Mouse (Mus musculus): ENCODE data around the gene 4930402H24Rik.

- TF ChIP-seq POLR2A (IDR thresholded peaks at IDR 0.05; ENCODE audit: borderline replicate concordance, extremely low read depth, insufficient read depth, insufficient read length, poor library complexity, severe bottlenecking) = no peak
- TF ChIP-seq CTCF (IDR thresholded peaks at IDR 0.05; ENCODE audit: borderline replicate concordance, extremely low read depth, insufficient read depth, insufficient read length) = no peak
Measured at GRCm38 (mm10) chr2:130727752-130728151, 178.5 kb downstream of the 4930402H24Rik start.
